Comparison of ENCODE assay signal across 24 mouse cellular contexts in the genomic region with DNA sequence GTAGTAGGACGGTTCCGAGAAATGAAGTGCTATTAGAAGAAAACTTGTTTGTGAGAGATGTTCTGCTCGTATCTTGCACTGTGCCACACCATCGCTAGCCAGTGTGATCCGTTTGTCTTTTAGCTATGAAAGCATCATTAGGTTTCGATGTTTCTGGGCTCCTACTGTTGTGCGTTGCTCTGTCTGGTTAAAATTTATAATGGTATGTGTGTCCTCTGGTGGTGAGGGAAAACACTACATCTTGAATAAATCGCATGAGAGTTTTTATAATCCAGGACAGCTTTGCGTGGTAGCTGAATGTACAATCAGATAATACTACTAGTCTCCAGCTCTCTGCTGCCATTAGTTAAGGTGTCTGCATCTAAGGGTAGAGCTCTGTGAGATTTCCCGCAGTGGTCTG.
A peak's percentile ranks its signal among the peaks of the same experiment; 100 is the strongest.
DNase-seq lines count a peak whose midpoint lies in the region; ATAC-seq and TF ChIP-seq lines count a peak whose summit lies in the region.
"Had no signal": no experiment of that assay in that cellular context is flagged by ENCODE, and none has a peak within 500 bp of the region (broad histone marks: within the 10 kb centered on the region; RNA-seq: fewer than 3 reads in every experiment).

No protein-coding gene starts in this region.

- no peak overlapping the region for H3K9ac ChIP-seq in kidney, postnatal 0 days (ENCODE audit: low read depth, low read length)
- H3K9ac ChIP-seq in kidney, embryonic 15.5 days = no peak overlapping the region
- H3K9ac ChIP-seq: embryonic facial prominence, embryonic 15.5 days; heart, embryonic 12.5 days; hindbrain, embryonic 12.5 days had no signal

- no peaks in the 10 kb centered on the region for H3K9me3 ChIP-seq in kidney, postnatal 0 days (replicated peaks; ENCODE audit: low read length)
- no peaks in the 10 kb centered on the region for H3K9me3 ChIP-seq in kidney, embryonic 15.5 days (replicated peaks)
- H3K9me3 ChIP-seq: embryonic facial prominence, embryonic 15.5 days; forebrain, embryonic 10.5 days; heart, embryonic 12.5 days; hindbrain, embryonic 12.5 days had no signal

- H3K4me1 ChIP-seq in kidney, postnatal 0 days (replicated peaks; ENCODE audit: insufficient read depth, low read length) = no peaks in the 10 kb centered on the region
- no peaks in the 10 kb centered on the region for H3K4me1 ChIP-seq in kidney, embryonic 15.5 days
- H3K4me1 ChIP-seq: embryonic facial prominence, embryonic 15.5 days; forebrain, embryonic 10.5 days; heart, embryonic 12.5 days; hindbrain, embryonic 12.5 days had no signal

- H3K4me2 ChIP-seq in kidney, postnatal 0 days (ENCODE audit: low read length) = no peak overlapping the region
- no peak overlapping the region for H3K4me2 ChIP-seq in kidney, embryonic 15.5 days
- H3K4me2 ChIP-seq: embryonic facial prominence, embryonic 15.5 days; heart, embryonic 12.5 days; hindbrain, embryonic 12.5 days had no signal

- 0 out of 2 replicates have a peak, but pooled peaks have one; percentile 15 for TF ChIP-seq CTCF in kidney, postnatal 0 days (IDR thresholded peaks at IDR 0.05; ENCODE audit: low read depth)
- peak; percentile 60 for TF ChIP-seq CTCF in left cerebral cortex, adult 2 months (IDR thresholded peaks at IDR 0.05)

- H3K27me3 ChIP-seq in kidney, postnatal 0 days (ENCODE audit: insufficient read depth, low read length) = no peaks in the 10 kb centered on the region
- H3K27me3 ChIP-seq in kidney, embryonic 15.5 days = no peaks in the 10 kb centered on the region
- H3K27me3 ChIP-seq: embryonic facial prominence, embryonic 15.5 days; heart, embryonic 12.5 days; hindbrain, embryonic 12.5 days had no signal

- no peaks in the 10 kb centered on the region for H3K36me3 ChIP-seq in kidney, postnatal 0 days (ENCODE audit: insufficient read depth, low read length)
- no peaks in the 10 kb centered on the region for H3K36me3 ChIP-seq in kidney, embryonic 15.5 days
- H3K36me3 ChIP-seq: embryonic facial prominence, embryonic 15.5 days; forebrain, embryonic 10.5 days; heart, embryonic 12.5 days; hindbrain, embryonic 12.5 days had no signal

- intact Hi-C loops in left cerebral cortex, adult 2 months (cut with DNase I) = loop anchor here (5.0 to 10.0 kb wide), 3 partner anchors 99 to 402 kb away; no protein-coding TSS in a partner anchor
- intact Hi-C loops in left cerebral cortex, postnatal 4 days (cut with DNase I) = no loop called here

- no peak overlapping the region for H3K27ac ChIP-seq in kidney, postnatal 0 days
- no peak overlapping the region for H3K27ac ChIP-seq in kidney, embryonic 15.5 days
- no peak overlapping the region for H3K27ac ChIP-seq in left cerebral cortex, adult 2 months
- H3K27ac ChIP-seq: embryonic facial prominence, embryonic 15.5 days; forebrain, embryonic 10.5 days; gastrocnemius, adult 2 months; hindbrain, embryonic 12.5 days had no signal

- no peak for DNase-seq in frontal cortex, postnatal 10 days (ENCODE audit: low spot score in 2 of 2)
- no peak for DNase-seq in kidney, postnatal 0 days (ENCODE audit: low spot score)
- no peak for DNase-seq in left cerebral cortex, adult 2 months (ENCODE audit: extremely low spot score in 1 of 2, low spot score in 2 of 2)
- DNase-seq in left cerebral cortex, postnatal 4 days = no peak
- DNase-seq in NIH3T3 (ENCODE audit: low read depth) = peak; percentile 3
- DNase-seq in c-Kit-positive CD71-positive TER-119-positive erythroid progenitor cells, embryonic 14.5 days (ENCODE audit: low spot score) = no peak
- DNase-seq: adrenal gland, postnatal 14 days; cerebellum, adult 11 months; cerebellum, adult 8-10 months; cerebellum, postnatal 14 days; embryo, embryonic 11 days; gastrocnemius, adult 2 months; gastrocnemius, postnatal 25 days; heart, postnatal 4 days had no signal

- WGBS in kidney, postnatal 0 days = 91% methylated on average over 10 of the region's 10 CpGs
- WGBS in kidney, embryonic 15.5 days = 86% methylated on average over 10 of the region's 10 CpGs

- H3K4me3 ChIP-seq in kidney, postnatal 0 days (replicated peaks; ENCODE audit: low read depth, low read length) = no peak overlapping the region
- no peak overlapping the region for H3K4me3 ChIP-seq in kidney, embryonic 15.5 days (replicated peaks)
- no peak overlapping the region for H3K4me3 ChIP-seq in left cerebral cortex, adult 2 months
- H3K4me3 ChIP-seq: embryonic facial prominence, embryonic 15.5 days; erythroblast, embryonic 14.5 days; forebrain, embryonic 10.5 days; gastrocnemius, adult 2 months; heart, embryonic 12.5 days; hindbrain, embryonic 12.5 days had no signal

- peak; percentile 91 for ATAC-seq in frontal cortex, adult (ENCODE audit: low TSS enrichment)
- no peak for ATAC-seq in kidney, postnatal 0 days (replicated peaks; ENCODE audit: low FRiP score, low read depth)
- ATAC-seq in kidney, embryonic 15.5 days (replicated peaks; ENCODE audit: low FRiP score) = no peak
- ATAC-seq: activated CD4-positive, CD25-positive, alpha-beta regulatory T cell, adult 4 months; forebrain, embryonic 14.5 days; Patski had no signal
